Mouse (Mus musculus) brain, embryonic 14.5 days (tissue): ENCODE measurements around the gene Amer3.

Source experiments
- CTCF ChIP-seq: fragments of 200-500 bp; IDR thresholded peaks from 2 replicates; pipeline ENCODE4 v1.5.1; 2012; ENCODE audit warnings: inconsistent platforms, mild to moderate bottlenecking, moderate library complexity, borderline replicate concordance; ENCODE audit not compliant: insufficient read depth, insufficient read length; ENCODE audit errors: extremely low read depth
- POLR2A ChIP-seq: fragments of 200-500 bp; IDR thresholded peaks from 2 replicates; pipeline ENCODE4 v1.6.1; 2012; ENCODE audit warnings: mild to moderate bottlenecking, inconsistent platforms, borderline replicate concordance; ENCODE audit not compliant: poor library complexity, insufficient read depth, insufficient read length, severe bottlenecking; ENCODE audit errors: extremely low read depth

- TF ChIP-seq CTCF, result no peak
- no peak for TF ChIP-seq POLR2A
These were observed 42.5 kb upstream of the Amer3 start for GRCm38 (mm10) chr1:34536767-34537485.
